Mouse (Mus musculus) embryonic facial prominence, embryonic 14.5 days (tissue): Measurements from ENCODE around the gene Cldn19. TPM values are rescaled to one million over a fixed set of nuclear protein-coding genes. Genes with fewer than 3 reads are reported as not detected.
"Not testable (repeated sequence)": the region's sequence is repeated elsewhere in the genome, so short reads cannot be mapped to it uniquely, and the experiment has no call there.

Experiments
- ATAC-seq: fragments of 200-750 bp; cut with Nextera tagmentation; 2 replicates; pipeline ENCODE4 v1.8.0; 2017; ENCODE audit warnings: low read depth, moderate number of reproducible peaks, moderate TSS enrichment
- DNase-seq: peaks from one replicate; pipeline ENCODE4 v3.0.0-alpha.2; 2015; ENCODE audit warnings: low spot score
- H3K27ac ChIP-seq: fragments of 300-500 bp; sonication (generic); replicated peaks from 2 replicates; pipeline ENCODE4 v1.5.1; 2014; ENCODE audit warnings: low read depth, mild to moderate bottlenecking, low read length, moderate library complexity
- H3K27me3 ChIP-seq: fragments of 300-500 bp; sonication (generic); replicated peaks from 2 replicates; pipeline ENCODE4 v1.6.1; 2014; ENCODE audit warnings: low read length; ENCODE audit not compliant: control insufficient read depth, insufficient read depth
- H3K36me3 ChIP-seq: fragments of 300-500 bp; sonication (generic); 2 replicates; pipeline ENCODE4 v1.6.1; 2014; ENCODE audit warnings: low read length, mixed read lengths; ENCODE audit not compliant: control insufficient read depth, insufficient read depth
- H3K4me1 ChIP-seq: fragments of 300-500 bp; sonication (generic); 2 replicates; pipeline ENCODE4 v1.6.1; 2014; ENCODE audit warnings: antibody characterized with exemption, low read length; ENCODE audit not compliant: control insufficient read depth, insufficient read depth
- H3K4me2 ChIP-seq: fragments of 300-500 bp; sonication (generic); 2 replicates; pipeline ENCODE4 v1.6.1; 2014; ENCODE audit warnings: low read depth, mild to moderate bottlenecking, low read length, moderate library complexity, mixed read lengths
- H3K4me3 ChIP-seq: fragments of 300-500 bp; sonication (generic); 2 replicates; pipeline ENCODE4 v1.5.1; 2014; ENCODE audit warnings: low read depth, mild to moderate bottlenecking, low read length
- H3K9ac ChIP-seq: fragments of 300-500 bp; sonication (generic); 2 replicates; pipeline ENCODE4 v1.6.1; 2014; ENCODE audit warnings: low read depth, mild to moderate bottlenecking, low read length, moderate library complexity, mixed read lengths
- H3K9me3 ChIP-seq: fragments of 300-500 bp; sonication (generic); 2 replicates; pipeline ENCODE4 v1.6.1; 2016; ENCODE audit warnings: low read length; ENCODE audit not compliant: control insufficient read depth
- WGBS: fragments of 180-500 bp; shearing (Covaris S2); extraction: QIAGEN DNeasy Blood & Tissue Kit; methylation state at CpG from one replicate; pipeline ENCODE4 v1.1.7; 2014; 5-methylcytosine and 5-hydroxymethylcytosine counted together
- polyA plus RNA-seq: library from polyadenylated mRNA; unstranded; fragments of >200 nt; fragmentation: Nextera tagmentation; extraction: Ambion mirVana; gene quantifications from 2 replicates; pipeline ENCODE4 v1.2.1, GENCODE M21; 2014

Gene Cldn19
- polyA plus RNA-seq, 1 experiment from 2014 or later = 0.19 TPM

- peaks cover 93% of the 10 kb centered on the region for H3K36me3 ChIP-seq
These were observed 23.6 kb downstream of the Cldn19 start for GRCm38 (mm10) chr4:119278784-119279183.

GRCm38 (mm10) chr4:119284861-119285260, 29.6 kb downstream of the Cldn19 start:
- ATAC-seq = no peak
- Histone ChIP-seq H3K4me1 (no peaks in the 10 kb centered on the region), H3K4me3 (no peak overlapping the region), H3K9ac (no peak overlapping the region), H3K4me2 (no peak overlapping the region), H3K36me3 (peaks cover 85% of the 10 kb centered on the region), H3K27ac (no peak overlapping the region), H3K9me3 (no peaks in the 10 kb centered on the region), H3K27me3 (no peaks in the 10 kb centered on the region)
- WGBS = 89% methylated on average over 1 of the region's 1 CpGs
- no peak for DNase-seq

More at GRCm38 (mm10) chr4:119278784-119279183, 23.6 kb downstream of the Cldn19 start:
- H3K9me3 ChIP-seq, H3K27ac ChIP-seq, DNase-seq, ATAC-seq, H3K9ac ChIP-seq, H3K27me3 ChIP-seq, H3K4me3 ChIP-seq, H3K4me1 ChIP-seq, H3K4me2 ChIP-seq: not testable (repeated sequence)
- 88% methylated on average over 15 of the region's 15 CpGs for WGBS

- Histone ChIP-seq H3K36me3 (peaks cover 85% of the 10 kb centered on the region), H3K4me3 (no peak overlapping the region), H3K9ac (no peak overlapping the region), H3K4me2 (no peak overlapping the region), H3K4me1 (no peaks in the 10 kb centered on the region), H3K27ac (no peak overlapping the region), H3K9me3 (no peaks in the 10 kb centered on the region), H3K27me3 (no peaks in the 10 kb centered on the region)
- no peak for DNase-seq
- ATAC-seq = no peak
- 86% methylated on average over 2 of the region's 2 CpGs for WGBS
These were observed 30.1 kb downstream of the Cldn19 start for GRCm38 (mm10) chr4:119285336-119285735.

GRCm38 (mm10) chr4:119291921-119292320, 36.7 kb downstream of the Cldn19 start:
- no peak for ATAC-seq
- 80% methylated on average over 1 of the region's 1 CpGs for WGBS
- peaks cover 7% of the 10 kb centered on the region for H3K4me1 ChIP-seq

GRCm38 (mm10) chr4:119292771-119293573, 37.8 kb downstream of the Cldn19 start:
- H3K4me3 ChIP-seq = peak overlapping the region; percentile 91
- H3K36me3 ChIP-seq = peaks cover 26% of the 10 kb centered on the region
- H3K27me3 ChIP-seq = no peaks in the 10 kb centered on the region
- H3K9ac ChIP-seq = peak overlapping the region; percentile 92
- ATAC-seq (peak; percentile 17; the same call in 1 of the 2 replicates), DNase-seq (peak; percentile 83)
- peaks cover 7% of the 10 kb centered on the region for H3K4me1 ChIP-seq
- H3K9me3 ChIP-seq = no peaks in the 10 kb centered on the region
- peak overlapping the region; percentile 79 for H3K4me2 ChIP-seq
- under 1% methylated on average over 24 of the region's 24 CpGs for WGBS
- H3K27ac ChIP-seq = peak overlapping the region; percentile 46; the same call in 1 of the 2 replicates

More at GRCm38 (mm10) chr4:119291921-119292320, 36.7 kb downstream of the Cldn19 start:
- Histone ChIP-seq H3K9me3 (no peaks in the 10 kb centered on the region), H3K4me2 (peak overlapping the region; percentile 79), H3K27me3 (no peaks in the 10 kb centered on the region), H3K27ac (no peak overlapping the region), H3K4me3 (peak overlapping the region; percentile 91), H3K9ac (peak overlapping the region; percentile 92), H3K36me3 (peaks cover 35% of the 10 kb centered on the region)
- no peak for DNase-seq

- H3K9ac ChIP-seq = peak overlapping the region; percentile 92
- peak overlapping the region; percentile 79 for H3K4me2 ChIP-seq
- WGBS = under 1% methylated on average over 19 of the region's 80 CpGs
These were observed 38.5 kb downstream of the Cldn19 start for GRCm38 (mm10) chr4:119293574-119294258.

GRCm38 (mm10) chr4:119294415-119295133, 39.4 kb downstream of the Cldn19 start, which contains the start of gene Ybx1:
TSS of gene Ybx1 (minus strand) at chr4:119294604.
- WGBS = under 1% methylated on average over 54 of the region's 61 CpGs
- Histone ChIP-seq H3K27ac (peak within 1 kb of the TSS; percentile 84), H3K9me3 (no peaks in the 10 kb centered on the region), H3K9ac (peak within 1 kb of the TSS; percentile 92), H3K27me3 (no peaks in the 10 kb centered on the region), H3K36me3 (peaks cover 18% of the 10 kb centered on the region; the same call in 1 of the 2 replicates), H3K4me1 (peaks cover 7% of the 10 kb centered on the region), H3K4me3 (peak within 1 kb of the TSS; percentile 91), H3K4me2 (peak within 1 kb of the TSS; percentile 79)
- peak; percentile 100 for DNase-seq
- peak; percentile 99 for ATAC-seq

More at GRCm38 (mm10) chr4:119293574-119294258, 38.5 kb downstream of the Cldn19 start:
- Histone ChIP-seq H3K27ac (peak overlapping the region; percentile 80), H3K9me3 (no peaks in the 10 kb centered on the region), H3K36me3 (peaks cover 21% of the 10 kb centered on the region), H3K27me3 (no peaks in the 10 kb centered on the region), H3K4me1 (peaks cover 7% of the 10 kb centered on the region), H3K4me3 (peak overlapping the region; percentile 91)
- DNase-seq (peak; percentile 21), ATAC-seq (peak; percentile 4)

GRCm38 (mm10) chr4:119295134-119295453, 39.9 kb downstream of the Cldn19 start:
- H3K9ac ChIP-seq = peak overlapping the region; percentile 71
- H3K27ac ChIP-seq = peak overlapping the region; percentile 84
- ATAC-seq = no peak
- H3K36me3 ChIP-seq = peaks cover 13% of the 10 kb centered on the region; the same call in 1 of the 2 replicates
- peak overlapping the region; percentile 54 for H3K4me2 ChIP-seq
- H3K9me3 ChIP-seq = no peaks in the 10 kb centered on the region
- WGBS = 7% methylated on average over 6 of the region's 6 CpGs
- H3K4me1 ChIP-seq = peaks cover 7% of the 10 kb centered on the region
- peak overlapping the region; percentile 91 for H3K4me3 ChIP-seq
- DNase-seq = no peak
- no peaks in the 10 kb centered on the region for H3K27me3 ChIP-seq
